Mouse (Mus musculus): ENCODE results near the gene Rpl3.

- TF ChIP-seq CTCF (IDR thresholded peaks at IDR 0.05; ENCODE audit: insufficient read depth, low read length) (no peak), POLR2A (IDR thresholded peaks at IDR 0.05; ENCODE audit: borderline replicate concordance, extremely low read depth, low read depth, low read length) (no peak)
Observed at GRCm38 (mm10) chr15:80050093-80050492, 41.6 kb downstream of the Rpl3 start.
